Mouse (Mus musculus): ENCODE data around the gene Ralgps1.

GRCm38 (mm10) chr2:33349581-33349980 lies 21.7 kb downstream of the Ralgps1 start:
- no peak for TF ChIP-seq CTCF (IDR thresholded peaks at IDR 0.05; ENCODE audit: low read depth)
- TF ChIP-seq EP300 (optimal IDR thresholded peaks at IDR 0.05): no peak
